Mouse (Mus musculus) liver, adult 2 months (tissue): Measurements from ENCODE around the gene Aaas. TPM values are rescaled to one million over a fixed set of nuclear protein-coding genes. Genes with fewer than 3 reads are reported as not detected.
A peak's percentile ranks its signal among the peaks of the same experiment; 100 is the strongest.

ENCODE experiments used
- DNase-seq: peaks from one replicate; pipeline ENCODE4 v3.0.0-alpha.2; 2011; ENCODE audit warnings: low read depth, low spot score; ENCODE audit errors: extremely low read depth
- H3K27ac ChIP-seq: fragments of 200-500 bp; replicated peaks from 2 replicates; pipeline ENCODE4 v1.5.1; 2012; ENCODE audit warnings: low read depth, mild to moderate bottlenecking, control low read depth, inconsistent platforms, low read length; ENCODE audit not compliant: insufficient read depth
- H3K27me3 ChIP-seq: fragments of 200-500 bp; 2 replicates; pipeline ENCODE4 v1.6.1; 2012; ENCODE audit warnings: mild to moderate bottlenecking, moderate library complexity, low read length, inconsistent platforms; ENCODE audit not compliant: control insufficient read depth, insufficient read depth
- H3K36me3 ChIP-seq: fragments of 200-500 bp; 2 replicates; pipeline ENCODE4 v1.6.1; 2012; ENCODE audit warnings: low read length, inconsistent platforms; ENCODE audit not compliant: control insufficient read depth, insufficient read depth
- H3K4me1 ChIP-seq: fragments of 200-500 bp; 2 replicates; pipeline ENCODE4 v1.6.1; 2011; ENCODE audit warnings: low read length; ENCODE audit not compliant: control insufficient read depth, insufficient read depth
- H3K4me3 ChIP-seq: fragments of 200-500 bp; 2 replicates; pipeline ENCODE4 v1.5.1; 2011; ENCODE audit warnings: low read depth, mild to moderate bottlenecking, control low read depth, low read length, moderate library complexity; ENCODE audit not compliant: insufficient read depth
- H3K79me2 ChIP-seq: fragments of 200-500 bp; 2 replicates; pipeline ENCODE4 v1.6.1; 2012; ENCODE audit warnings: inconsistent platforms, mild to moderate bottlenecking, low read length, moderate library complexity; ENCODE audit not compliant: control insufficient read depth, insufficient read depth
- H3K9ac ChIP-seq: fragments of 200-500 bp; 2 replicates; pipeline ENCODE4 v1.6.1; 2012; ENCODE audit warnings: low read depth, mild to moderate bottlenecking, control low read depth, inconsistent platforms, low read length
- CTCF ChIP-seq: fragments of 200-500 bp; IDR thresholded peaks from 2 replicates; pipeline ENCODE4 v1.5.1; 2011; ENCODE audit warnings: low read depth, low read length, control low read depth
- POLR2A ChIP-seq: fragments of 200-500 bp; IDR thresholded peaks from 2 replicates; pipeline ENCODE4 v1.6.1; 2011; ENCODE audit warnings: low read length, control low read depth; ENCODE audit not compliant: insufficient read depth; ENCODE audit errors: extremely low read depth
- WGBS: fragments of 180-500 bp; shearing (Covaris S2); methylation state at CpG from one replicate; pipeline ENCODE4 v1.1.7; 2018; 5-methylcytosine and 5-hydroxymethylcytosine counted together
- polyA plus RNA-seq: library from polyadenylated mRNA; depleted of rRNA; stranded (reverse); fragments of >200 nt; gene quantifications from 2 replicates; pipeline ENCODE4 v1.2.3, GENCODE M21; 2012
- total RNA-seq: library from RNA; depleted of rRNA; stranded (reverse); fragments of >200 nt; gene quantifications from 2 replicates; pipeline ENCODE4 v1.2.3, GENCODE M21; 2014

Aaas gene
- total and polyA plus RNA-seq, 2 experiments = 4.0 to 24.0 TPM

DNA sequence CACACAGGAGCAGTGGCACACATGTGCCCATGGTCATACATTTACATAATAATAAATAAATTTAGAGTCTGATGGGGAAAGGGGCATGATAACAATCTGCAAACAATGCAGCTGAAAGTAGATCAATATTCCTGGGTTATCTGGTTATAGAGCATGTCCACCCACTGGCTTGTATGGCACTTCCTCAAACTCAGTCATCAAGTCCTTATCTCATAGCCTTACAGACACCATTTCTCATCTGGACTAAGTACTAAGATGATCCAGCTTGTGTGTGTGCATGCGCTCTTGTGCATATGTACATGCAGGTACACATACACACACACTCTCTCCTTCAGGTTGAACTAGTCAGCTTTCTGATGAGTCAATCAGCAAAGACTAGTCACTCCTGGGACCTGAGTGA, 14.1 kb upstream of the Aaas start:
- peaks cover 8% of the 10 kb centered on the region; the same call in 1 of the 2 replicates for H3K27me3 ChIP-seq

DNA sequence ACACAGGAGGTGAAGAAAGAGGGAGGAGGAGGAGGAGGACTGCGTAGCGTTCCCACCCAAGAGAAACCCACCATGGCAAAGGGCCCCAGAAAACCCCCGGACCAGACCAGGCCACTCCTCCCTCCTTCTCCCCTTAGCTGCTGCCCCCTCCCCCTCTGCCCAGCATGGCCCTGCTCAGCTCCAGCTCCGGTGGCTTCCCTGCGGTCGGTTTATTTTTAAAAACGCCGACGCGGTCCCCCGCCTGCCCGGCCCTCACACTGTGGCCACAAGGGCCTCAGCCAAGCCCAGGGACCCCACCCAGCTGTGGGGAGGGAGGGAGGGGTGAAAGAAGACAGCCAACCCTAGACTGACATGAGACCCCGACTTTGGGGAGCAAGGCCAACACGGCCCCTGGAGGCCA, 12.1 kb upstream of the Aaas start:
- no peak overlapping the region for H3K9ac ChIP-seq
- no peaks in the 10 kb centered on the region for H3K79me2 ChIP-seq
- H3K4me3 ChIP-seq = no peak overlapping the region
- no peaks in the 10 kb centered on the region for H3K4me1 ChIP-seq
- TF ChIP-seq CTCF = no peak
- TF ChIP-seq POLR2A = no peak
- DNase-seq = no peak
- H3K27me3 ChIP-seq = peaks cover 12% of the 10 kb centered on the region
- H3K36me3 ChIP-seq = no peaks in the 10 kb centered on the region
- 33% methylated on average over 14 of the region's 14 CpGs for WGBS
- no peak overlapping the region for H3K27ac ChIP-seq

More for the DNA sequence above, 14.1 kb upstream of the Aaas start:
- WGBS = 81% methylated on average over 1 of the region's 1 CpGs
- H3K36me3 ChIP-seq = no peaks in the 10 kb centered on the region
- no peak overlapping the region for H3K9ac ChIP-seq
- no peak overlapping the region for H3K4me3 ChIP-seq
- no peak for DNase-seq
- no peaks in the 10 kb centered on the region for H3K79me2 ChIP-seq
- no peaks in the 10 kb centered on the region for H3K4me1 ChIP-seq
- TF ChIP-seq CTCF (no peak), POLR2A (no peak)
- H3K27ac ChIP-seq = no peak overlapping the region

DNA sequence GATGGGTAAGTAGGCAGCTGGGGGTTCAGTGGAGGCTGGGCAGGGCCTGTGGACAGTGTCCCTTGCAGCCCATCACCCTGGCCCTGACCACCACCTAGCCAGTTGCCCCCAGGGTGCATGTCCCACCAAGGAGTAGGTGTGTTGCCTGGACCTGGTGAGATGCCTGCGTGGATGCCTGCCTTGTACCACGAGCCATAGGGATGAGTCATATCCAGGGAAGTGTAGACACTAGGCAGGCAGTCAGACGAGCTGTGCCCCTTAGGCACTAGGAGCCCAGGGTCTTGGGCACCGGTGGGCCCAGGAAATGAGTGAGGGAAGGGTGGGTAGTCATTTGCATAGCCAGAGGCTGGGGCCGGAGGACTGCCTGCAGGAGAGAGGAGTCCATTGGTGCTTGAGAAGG, 8.3 kb upstream of the Aaas start:
- Histone ChIP-seq H3K4me1 (peaks cover 3% of the 10 kb centered on the region; the same call in 1 of the 2 replicates), H3K4me3 (no peak overlapping the region), H3K79me2 (no peaks in the 10 kb centered on the region), H3K36me3 (no peaks in the 10 kb centered on the region), H3K9ac (no peak overlapping the region), H3K27me3 (peaks cover 9% of the 10 kb centered on the region), H3K27ac (no peak overlapping the region)
- TF ChIP-seq CTCF (no peak), POLR2A (no peak)
- no peak for DNase-seq
- WGBS = 56% methylated on average over 5 of the region's 5 CpGs

DNA sequence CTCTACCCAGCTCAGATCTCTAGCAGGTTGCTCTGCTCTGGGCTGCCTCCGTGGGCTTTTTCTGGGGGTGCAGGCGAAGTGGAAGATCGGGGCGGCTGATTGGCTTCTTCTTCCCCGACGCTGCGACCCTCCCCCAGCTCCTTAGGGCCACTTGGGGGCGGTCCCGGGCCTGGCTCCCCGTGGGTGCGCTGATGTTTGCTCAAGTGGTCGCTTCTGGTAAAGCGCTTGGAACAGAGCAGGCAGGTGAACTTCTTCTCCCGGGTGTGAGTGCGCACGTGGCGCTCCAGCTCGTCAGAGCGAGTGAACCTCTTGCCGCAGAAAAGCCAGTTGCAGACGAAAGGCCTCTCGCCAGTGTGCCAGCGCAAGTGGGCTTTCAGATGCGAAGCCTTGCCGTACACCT, 7.6 kb upstream of the Aaas start:
- 7% methylated on average over 25 of the region's 25 CpGs for WGBS
- no peak for DNase-seq
- Histone ChIP-seq H3K79me2 (no peaks in the 10 kb centered on the region), H3K27ac (no peak overlapping the region), H3K4me1 (peaks cover 3% of the 10 kb centered on the region; the same call in 1 of the 2 replicates), H3K36me3 (no peaks in the 10 kb centered on the region), H3K9ac (no peak overlapping the region), H3K4me3 (no peak overlapping the region), H3K27me3 (peaks cover 9% of the 10 kb centered on the region)
- no peak for TF ChIP-seq CTCF
- TF ChIP-seq POLR2A = no peak

DNA sequence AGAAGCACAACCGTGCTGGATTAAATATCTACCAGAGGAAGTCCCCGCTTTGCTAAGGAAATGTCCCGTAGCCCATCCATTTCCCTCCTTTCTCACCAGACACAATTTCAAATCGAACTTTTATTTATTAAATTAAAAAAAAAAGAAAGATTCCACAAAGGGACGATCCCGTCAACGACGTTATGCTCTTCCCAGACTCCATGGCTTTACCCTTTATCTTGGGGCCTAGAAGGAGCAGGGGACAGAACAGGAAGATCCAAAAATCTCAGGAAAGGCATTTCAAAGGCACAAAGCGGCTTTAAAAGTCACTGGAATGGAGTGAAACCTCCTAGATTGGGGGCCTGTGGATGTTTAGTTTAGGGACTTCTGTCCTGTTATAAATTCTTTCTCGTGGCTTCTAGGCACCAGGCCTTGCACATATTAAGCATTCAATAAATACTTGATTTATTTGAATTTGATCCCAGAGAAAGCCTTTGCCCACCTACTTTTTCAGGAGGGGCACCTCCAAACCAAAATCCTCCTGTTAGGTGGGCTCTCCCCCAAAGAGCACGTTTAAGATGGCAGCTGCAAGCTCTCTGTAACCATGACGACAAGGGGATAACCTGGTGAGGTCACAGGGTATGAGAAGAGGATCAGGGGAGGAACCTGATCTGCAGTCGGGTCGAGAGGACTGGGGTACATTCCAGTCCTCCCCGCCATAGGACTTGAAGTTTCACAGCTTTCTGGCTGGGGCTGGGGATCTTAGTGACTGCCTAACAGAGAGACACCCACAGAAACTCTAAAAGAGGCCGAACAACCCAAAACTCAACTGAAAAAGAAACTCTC, 6.1 kb upstream of the Aaas start:
- H3K9ac ChIP-seq = no peak overlapping the region
- TF ChIP-seq CTCF (no peak), POLR2A (no peak)
- H3K27ac ChIP-seq = no peak overlapping the region
- H3K4me3 ChIP-seq = no peak overlapping the region
- H3K4me1 ChIP-seq = peaks cover 3% of the 10 kb centered on the region; the same call in 1 of the 2 replicates
- no peak for DNase-seq
- peaks cover 9% of the 10 kb centered on the region for H3K27me3 ChIP-seq
- WGBS = 67% methylated on average over 16 of the region's 16 CpGs
- H3K79me2 ChIP-seq = no peaks in the 10 kb centered on the region
- no peaks in the 10 kb centered on the region for H3K36me3 ChIP-seq

DNA sequence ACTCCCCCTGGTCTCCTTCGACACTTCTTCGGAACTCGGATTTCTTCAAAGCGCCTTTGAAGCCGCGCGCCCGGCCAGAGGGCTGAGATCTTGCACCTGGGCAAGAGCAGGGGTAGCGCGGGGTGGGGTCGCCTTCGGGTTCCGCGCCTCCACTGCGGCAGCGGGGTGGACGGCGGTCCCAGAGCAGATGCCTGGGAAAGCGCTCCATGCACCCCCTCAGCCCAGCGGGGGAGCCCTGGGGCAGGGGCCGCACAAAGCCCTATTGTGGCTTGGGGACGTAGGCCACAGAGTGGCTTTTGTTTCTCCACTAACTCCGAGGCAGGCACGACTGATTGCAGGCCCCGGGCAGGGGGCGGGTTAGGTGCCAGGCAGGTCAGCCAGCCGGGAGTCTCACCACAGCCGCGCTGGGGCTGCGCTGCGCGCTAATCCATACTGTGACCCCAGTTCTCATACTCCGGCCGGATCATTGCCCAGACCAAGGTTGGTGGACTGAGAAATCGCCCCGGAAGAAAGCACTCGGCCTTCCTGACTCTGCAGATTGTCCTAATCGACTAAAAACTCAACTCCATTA, 5.4 kb upstream of the Aaas start:
- Histone ChIP-seq H3K27ac (peak overlapping the region; percentile 8; the same call in 1 of the 2 replicates), H3K4me3 (peak overlapping the region; percentile 55), H3K27me3 (peaks cover 9% of the 10 kb centered on the region), H3K9ac (peak overlapping the region; percentile 64), H3K36me3 (no peaks in the 10 kb centered on the region), H3K4me1 (peaks cover 5% of the 10 kb centered on the region; the same call in 1 of the 2 replicates), H3K79me2 (no peaks in the 10 kb centered on the region)
- WGBS = 12% methylated on average over 38 of the region's 38 CpGs
- DNase-seq = no peak
- TF ChIP-seq POLR2A = no peak
- TF ChIP-seq CTCF = no peak
